8 mouse cellular contexts compared by ENCODE assay signal in genomic region chr1:135313284-135314031, GRCm38 (mm10). TPM values are rescaled to one million over a fixed set of nuclear protein-coding genes. Genes with fewer than 3 reads are reported as not detected.
DNase-seq lines count a peak whose midpoint lies in the region; ATAC-seq and TF ChIP-seq lines count a peak whose summit lies in the region.

Timm17a (minus strand) TSS chr1:135313778.

- no peak for TF ChIP-seq CTCF in bone marrow macrophage, adult 2 months (IDR thresholded peaks at IDR 0.05; ENCODE audit: low read depth, low read length)
- TF ChIP-seq CTCF in embryonic fibroblast, embryonic 13.5 days (IDR thresholded peaks at IDR 0.05; ENCODE audit: borderline replicate concordance, insufficient read depth, low read length) = no peak

- H3K27me3 ChIP-seq in kidney, embryonic 14.5 days (ENCODE audit: control insufficient read depth, insufficient read depth, low read length) = no peaks in the 10 kb centered on the region
- no peaks in the 10 kb centered on the region for H3K27me3 ChIP-seq in limb, embryonic 15.5 days

- H3K9me3 ChIP-seq in kidney, embryonic 14.5 days (ENCODE audit: control insufficient read depth, low read length) = no peaks in the 10 kb centered on the region
- H3K9me3 ChIP-seq in limb, embryonic 15.5 days = no peaks in the 10 kb centered on the region

- no peak; the same call in 1 of the 2 replicates for TF ChIP-seq POLR2A in bone marrow macrophage, adult 2 months (IDR thresholded peaks at IDR 0.05; ENCODE audit: borderline replicate concordance, low read depth, low read length)
- TF ChIP-seq POLR2A in embryonic fibroblast, embryonic 13.5 days (IDR thresholded peaks at IDR 0.05; ENCODE audit: low read depth, low read length) = peak; percentile 82

- ATAC-seq in kidney, embryonic 14.5 days (ENCODE audit: low FRiP score, low TSS enrichment) = peak; percentile 100
- ATAC-seq in limb, embryonic 15.5 days (ENCODE audit: insufficient number of reproducible peaks, low FRiP score, low TSS enrichment, low read depth) = peak; percentile 97

- peak; percentile 93 for DNase-seq in A20 (ENCODE audit: low read depth, low spot score)
- DNase-seq in heart, adult 9 months (ENCODE audit: low spot score in 2 of 2) = peak; percentile 94
- peak; percentile 74 to 83 for DNase-seq in monocyte, adult 2 months (ENCODE audit: low read depth in 1 of 2, low spot score in 2 of 2)
- DNase-seq in spleen, postnatal 36 days (ENCODE audit: low spot score in 2 of 2) = peak; percentile 87 to 90

- WGBS in kidney, embryonic 14.5 days = under 1% methylated on average over 51 of the region's 51 CpGs
- under 1% methylated on average over 51 of the region's 51 CpGs for WGBS in limb, embryonic 15.5 days

- peak within 1 kb of the TSS; percentile 55 for H3K4me2 ChIP-seq in kidney, embryonic 14.5 days (replicated peaks; ENCODE audit: low read depth, low read length)
- peak within 1 kb of the TSS; percentile 64 for H3K4me2 ChIP-seq in limb, embryonic 15.5 days

- H3K36me3 ChIP-seq in kidney, embryonic 14.5 days (ENCODE audit: control insufficient read depth, insufficient read depth, low read length) = peaks cover 13% of the 10 kb centered on the region
- H3K36me3 ChIP-seq in limb, embryonic 15.5 days = peaks cover 13% of the 10 kb centered on the region

- H3K9ac ChIP-seq in kidney, embryonic 14.5 days (ENCODE audit: low read depth, low read length) = peak within 1 kb of the TSS; percentile 93
- peak within 1 kb of the TSS; percentile 94 for H3K9ac ChIP-seq in limb, embryonic 15.5 days

- peak within 1 kb of the TSS; percentile 77 for H3K4me3 ChIP-seq in bone marrow macrophage, adult 2 months (ENCODE audit: insufficient read depth, low read length)
- H3K4me3 ChIP-seq in embryonic fibroblast, embryonic 13.5 days (ENCODE audit: insufficient read depth, low read length) = peak within 1 kb of the TSS; percentile 93
- H3K4me3 ChIP-seq in kidney, embryonic 14.5 days (ENCODE audit: low read length) = peak within 1 kb of the TSS; percentile 85
- H3K4me3 ChIP-seq in limb, embryonic 15.5 days = peak within 1 kb of the TSS; percentile 83

- peaks cover 17% of the 10 kb centered on the region for H3K4me1 ChIP-seq in bone marrow macrophage, adult 2 months (ENCODE audit: control insufficient read depth, insufficient read depth, low read length)
- peaks cover 3% of the 10 kb centered on the region; the same call in 1 of the 2 replicates for H3K4me1 ChIP-seq in embryonic fibroblast, embryonic 13.5 days (ENCODE audit: control insufficient read depth, insufficient read depth, low read length)
- H3K4me1 ChIP-seq in kidney, embryonic 14.5 days (ENCODE audit: control insufficient read depth, insufficient read depth, low read length) = peaks cover 8% of the 10 kb centered on the region; the same call in 1 of the 2 replicates
- peaks cover 17% of the 10 kb centered on the region for H3K4me1 ChIP-seq in limb, embryonic 15.5 days

- H3K27ac ChIP-seq in bone marrow macrophage, adult 2 months (ENCODE audit: insufficient read depth, low read depth, low read length) = peak within 1 kb of the TSS; percentile 43
- H3K27ac ChIP-seq in embryonic fibroblast, embryonic 13.5 days (ENCODE audit: insufficient read depth, low read length) = peak within 1 kb of the TSS; percentile 74
- H3K27ac ChIP-seq in kidney, embryonic 14.5 days (ENCODE audit: low read depth, low read length) = peak within 1 kb of the TSS; percentile 71
- H3K27ac ChIP-seq in limb, embryonic 15.5 days = peak within 1 kb of the TSS; percentile 89

RNA-seq across cellular contexts. Expression of gene Timm17a, which starts in this region (rescaled TPM):
- polyA plus RNA-seq in bone marrow macrophage, adult 2 months (2012; ENCODE audit: insufficient read depth, insufficient read length, missing spikeins) = 40.7 and 43.0 TPM in 2 replicates
- polyA plus RNA-seq in embryonic fibroblast, embryonic 13.5 days (2011; ENCODE audit: insufficient read length, low read depth, missing spikeins) = 108 and 181 TPM in 2 replicates
- 213 and 232 TPM in 2 replicates for polyA plus RNA-seq in kidney, embryonic 14.5 days (2014; fragmentation: Nextera tagmentation; extraction: Ambion mirVana)
- 186 and 190 TPM in 2 replicates for polyA plus RNA-seq in limb, embryonic 15.5 days (2015; fragmentation: Nextera tagmentation; extraction: Ambion mirVana)

Comparison
In these comparisons a context has a peak if more than half of its experiments do, and no peak if none do; other contexts are left out.
1. Peak in every context shown above with its lines: DNase-seq, ATAC-seq, H3K4me3 ChIP-seq and H3K27ac ChIP-seq.